ENCODE assay signal across 22 mouse cellular contexts in genomic region chr1:130804279-130804678, GRCm38 (mm10). TPM values are rescaled to one million over a fixed set of nuclear protein-coding genes. Genes with fewer than 3 reads are reported as not detected.
DNase-seq lines count a peak whose midpoint lies in the region; ATAC-seq lines count a peak whose summit lies in the region.
"Had no signal": no experiment of that assay in that cellular context is flagged by ENCODE, and none has a peak within 500 bp of the region (broad histone marks: within the 10 kb centered on the region; RNA-seq: fewer than 3 reads in every experiment).

No protein-coding gene starts in this region.

- H3K27me3 ChIP-seq in heart, embryonic 13.5 days (replicated peaks), result 0 out of 2 replicates have a peak, but pooled peaks cover 9% of the 10 kb centered on the region
- H3K27me3 ChIP-seq in kidney, embryonic 16.5 days (ENCODE audit: insufficient read depth, low read length), result no peaks in the 10 kb centered on the region
- H3K27me3 ChIP-seq in neural tube, embryonic 15.5 days (replicated peaks), result no peaks in the 10 kb centered on the region
- H3K27me3 ChIP-seq: embryonic facial prominence, embryonic 12.5 days; midbrain, embryonic 15.5 days; stomach, embryonic 15.5 days had no signal

- DNase-seq in embryo, embryonic 10 days (ENCODE audit: low spot score), result peak; percentile 7
- no peak for DNase-seq in embryo, embryonic 9.5 days (ENCODE audit: extremely low spot score)
- no peak for DNase-seq in heart, adult 9 months (ENCODE audit: low spot score in 2 of 2)
- DNase-seq in kidney, adult 9 months, result no peak
- peak; percentile 7 for DNase-seq in neural tube, embryonic 10.5 days (ENCODE audit: extremely low spot score, low spot score)
- DNase-seq: adrenal gland, adult 2 months; cerebellum, adult 8-10 months; kidney, adult 11 months; kidney, postnatal 25 days; liver, postnatal 0 days; right cerebral cortex, postnatal 14 days; thymus, adult 18-20 months; thymus, postnatal 4 days had no signal

- ATAC-seq in heart, embryonic 13.5 days (ENCODE audit: extremely low read depth, insufficient number of reproducible peaks, low FRiP score, low TSS enrichment), result peak; percentile 22; the same call in 1 of the 2 replicates
- peak; percentile 31; the same call in 1 of the 2 replicates for ATAC-seq in kidney, embryonic 16.5 days (ENCODE audit: low FRiP score, low TSS enrichment)
- ATAC-seq in neural tube, embryonic 15.5 days (ENCODE audit: low FRiP score), result no peak
- ATAC-seq: forebrain, postnatal 0 days; hindbrain, embryonic 16.5 days; liver, postnatal 0 days; midbrain, embryonic 15.5 days had no signal

- no peaks in the 10 kb centered on the region for H3K9me3 ChIP-seq in heart, embryonic 13.5 days
- H3K9me3 ChIP-seq in kidney, embryonic 16.5 days (ENCODE audit: low read length), result no peaks in the 10 kb centered on the region
- H3K9me3 ChIP-seq in neural tube, embryonic 15.5 days (replicated peaks), result no peaks in the 10 kb centered on the region
- H3K9me3 ChIP-seq: embryonic facial prominence, embryonic 12.5 days; midbrain, embryonic 15.5 days; stomach, embryonic 15.5 days had no signal

- H3K4me1 ChIP-seq in heart, embryonic 13.5 days, result peaks cover 27% of the 10 kb centered on the region
- H3K4me1 ChIP-seq in kidney, embryonic 16.5 days (ENCODE audit: insufficient read depth, low read length), result no peaks in the 10 kb centered on the region
- H3K4me1 ChIP-seq in neural tube, embryonic 15.5 days, result no peaks in the 10 kb centered on the region
- H3K4me1 ChIP-seq: embryonic facial prominence, embryonic 12.5 days; midbrain, embryonic 15.5 days; stomach, embryonic 15.5 days had no signal

- H3K27ac ChIP-seq in heart, embryonic 13.5 days (replicated peaks), result peak overlapping the region; percentile 72
- H3K27ac ChIP-seq in kidney, embryonic 16.5 days (ENCODE audit: low read length), result no peak overlapping the region
- H3K27ac ChIP-seq in neural tube, embryonic 15.5 days (replicated peaks), result no peak overlapping the region
- H3K27ac ChIP-seq: embryonic facial prominence, embryonic 12.5 days; midbrain, embryonic 15.5 days; stomach, embryonic 15.5 days had no signal

- no peaks in the 10 kb centered on the region for H3K36me3 ChIP-seq in heart, embryonic 13.5 days
- no peaks in the 10 kb centered on the region for H3K36me3 ChIP-seq in kidney, embryonic 16.5 days (ENCODE audit: insufficient read depth, low read length)
- no peaks in the 10 kb centered on the region for H3K36me3 ChIP-seq in neural tube, embryonic 15.5 days
- H3K36me3 ChIP-seq: embryonic facial prominence, embryonic 12.5 days; midbrain, embryonic 15.5 days; stomach, embryonic 15.5 days had no signal

- H3K4me3 ChIP-seq in heart, embryonic 13.5 days, result no peak overlapping the region
- H3K4me3 ChIP-seq in kidney, embryonic 16.5 days (ENCODE audit: low read length), result no peak overlapping the region
- H3K4me3 ChIP-seq in neural tube, embryonic 15.5 days (replicated peaks), result no peak overlapping the region
- H3K4me3 ChIP-seq: embryonic facial prominence, embryonic 12.5 days; midbrain, embryonic 15.5 days; myocyte; stomach, embryonic 15.5 days had no signal

- H3K9ac ChIP-seq in heart, embryonic 13.5 days, result no peak overlapping the region
- no peak overlapping the region for H3K9ac ChIP-seq in kidney, embryonic 16.5 days (replicated peaks; ENCODE audit: low read length)
- H3K9ac ChIP-seq in neural tube, embryonic 15.5 days (replicated peaks), result no peak overlapping the region
- H3K9ac ChIP-seq: embryonic facial prominence, embryonic 12.5 days; forebrain, postnatal 0 days; liver, postnatal 0 days; midbrain, embryonic 15.5 days; stomach, embryonic 15.5 days had no signal

- WGBS in heart, embryonic 13.5 days, result 31% methylated on average over 6 of the region's 6 CpGs
- 52% methylated on average over 6 of the region's 6 CpGs for WGBS in kidney, embryonic 16.5 days
- 90% methylated on average over 6 of the region's 6 CpGs for WGBS in neural tube, embryonic 15.5 days

- peak overlapping the region; percentile 19 for H3K4me2 ChIP-seq in heart, embryonic 13.5 days
- no peak overlapping the region for H3K4me2 ChIP-seq in kidney, embryonic 16.5 days (replicated peaks; ENCODE audit: low read depth, low read length)
- no peak overlapping the region for H3K4me2 ChIP-seq in neural tube, embryonic 15.5 days
- H3K4me2 ChIP-seq: embryonic facial prominence, embryonic 12.5 days; midbrain, embryonic 15.5 days; stomach, embryonic 15.5 days had no signal

RNA-seq across cellular contexts. Expression of gene Fcamr, which starts 3.6 kb away (rescaled TPM):
- 0.10 TPM in 1 of 2 replicates, not detected in the other for polyA plus RNA-seq in heart, embryonic 13.5 days (2015; fragmentation: Nextera tagmentation; extraction: Ambion mirVana)
- not detected in 2 replicates for polyA plus RNA-seq in kidney, embryonic 16.5 days (2015; fragmentation: Nextera tagmentation; extraction: Ambion mirVana)
- polyA plus RNA-seq in neural tube, embryonic 15.5 days (2015; fragmentation: Nextera tagmentation; extraction: Ambion mirVana), result not detected in 2 replicates
- polyA plus RNA-seq: adrenal gland, adult 2 months; embryonic facial prominence, embryonic 12.5 days; forebrain, postnatal 0 days; hindbrain, embryonic 16.5 days; liver, postnatal 0 days; midbrain, embryonic 15.5 days; myocyte had no signal

RNA-seq across cellular contexts. Expression of gene Pigr, which starts 22.2 kb away (rescaled TPM):
- not detected in 2 replicates for polyA plus RNA-seq in heart, embryonic 13.5 days (2015; fragmentation: Nextera tagmentation; extraction: Ambion mirVana)
- polyA plus RNA-seq in kidney, embryonic 16.5 days (2015; fragmentation: Nextera tagmentation; extraction: Ambion mirVana), result not detected in 2 replicates
- polyA plus RNA-seq in neural tube, embryonic 15.5 days (2015; fragmentation: Nextera tagmentation; extraction: Ambion mirVana), result 0.04 TPM in 1 of 2 replicates, not detected in the other
- polyA plus RNA-seq: embryonic facial prominence, embryonic 12.5 days; forebrain, postnatal 0 days; hindbrain, embryonic 16.5 days; midbrain, embryonic 15.5 days had no signal

Comparison
In these comparisons a context has a peak if more than half of its experiments do, and no peak if none do; other contexts are left out.
1. DNase-seq: peak in embryo, embryonic 10 days (single experiment) and neural tube, embryonic 10.5 days (single experiment); none in embryo, embryonic 9.5 days (single experiment), heart, adult 9 months (0 of 2) and kidney, adult 9 months (single experiment).